Mouse (Mus musculus): Measurements from ENCODE around the gene Il3ra. TPM values are rescaled to one million over a fixed set of nuclear protein-coding genes. Genes with fewer than 3 reads are reported as not detected.

Gene Il3ra
- polyA plus RNA-seq, 1 experiment from 2014 or later, result 9.9 TPM

DNA sequence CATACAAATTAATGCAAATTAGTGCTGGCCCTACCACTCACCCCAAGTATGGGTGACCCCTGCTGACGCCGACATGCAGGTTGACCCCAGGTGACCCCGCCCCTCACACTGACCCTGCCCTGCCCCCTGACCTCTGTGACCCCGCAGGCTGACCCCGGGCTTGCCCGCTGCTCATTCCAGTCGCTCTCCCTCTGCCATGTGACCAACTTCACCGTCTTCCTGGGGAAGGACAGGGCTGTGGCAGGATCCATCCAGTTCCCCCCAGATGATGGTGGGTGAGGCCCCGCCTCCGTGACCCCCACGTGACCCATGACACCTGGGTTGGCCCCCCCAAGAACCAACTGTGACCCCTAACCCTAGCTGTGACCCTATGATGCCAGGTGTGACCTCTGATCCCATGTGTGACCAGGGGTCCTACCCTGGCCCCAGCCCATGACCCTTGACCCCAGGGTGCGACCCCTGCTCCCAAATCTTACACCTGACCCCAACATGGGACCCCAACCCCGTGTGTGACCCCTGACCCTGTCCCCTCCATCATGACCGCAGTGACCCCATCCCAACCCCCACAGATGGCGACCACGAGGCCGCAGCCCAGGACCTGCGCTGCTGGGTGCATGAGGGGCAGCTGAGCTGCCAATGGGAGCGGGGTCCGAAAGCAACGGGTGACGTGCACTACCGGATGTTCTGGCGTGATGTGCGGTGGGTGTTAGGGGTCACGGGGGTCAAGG, 2.8 kb downstream of the Il3ra start:
- 96% methylated on average over 26 of the region's 26 CpGs for WGBS
- Histone ChIP-seq H3K27me3 (ENCODE audit: control insufficient read depth, insufficient read depth, low read depth, low read length) (no peaks in the 10 kb centered on the region), H3K4me3 (ENCODE audit: low read length) (no peak overlapping the region), H3K27ac (ENCODE audit: low read length) (no peak overlapping the region), H3K9ac (ENCODE audit: low read length) (no peak overlapping the region), H3K9me3 (ENCODE audit: control insufficient read depth, low read length) (peaks cover 66% of the 10 kb centered on the region), H3K4me1 (replicated peaks; ENCODE audit: control insufficient read depth, insufficient read depth, low read length) (no peaks in the 10 kb centered on the region), H3K4me2 (ENCODE audit: low read depth, low read length) (no peak overlapping the region), H3K36me3 (ENCODE audit: control insufficient read depth, insufficient read depth, low read length) (peaks cover 17% of the 10 kb centered on the region)
- ATAC-seq (ENCODE audit: low read depth), result no peak

DNA sequence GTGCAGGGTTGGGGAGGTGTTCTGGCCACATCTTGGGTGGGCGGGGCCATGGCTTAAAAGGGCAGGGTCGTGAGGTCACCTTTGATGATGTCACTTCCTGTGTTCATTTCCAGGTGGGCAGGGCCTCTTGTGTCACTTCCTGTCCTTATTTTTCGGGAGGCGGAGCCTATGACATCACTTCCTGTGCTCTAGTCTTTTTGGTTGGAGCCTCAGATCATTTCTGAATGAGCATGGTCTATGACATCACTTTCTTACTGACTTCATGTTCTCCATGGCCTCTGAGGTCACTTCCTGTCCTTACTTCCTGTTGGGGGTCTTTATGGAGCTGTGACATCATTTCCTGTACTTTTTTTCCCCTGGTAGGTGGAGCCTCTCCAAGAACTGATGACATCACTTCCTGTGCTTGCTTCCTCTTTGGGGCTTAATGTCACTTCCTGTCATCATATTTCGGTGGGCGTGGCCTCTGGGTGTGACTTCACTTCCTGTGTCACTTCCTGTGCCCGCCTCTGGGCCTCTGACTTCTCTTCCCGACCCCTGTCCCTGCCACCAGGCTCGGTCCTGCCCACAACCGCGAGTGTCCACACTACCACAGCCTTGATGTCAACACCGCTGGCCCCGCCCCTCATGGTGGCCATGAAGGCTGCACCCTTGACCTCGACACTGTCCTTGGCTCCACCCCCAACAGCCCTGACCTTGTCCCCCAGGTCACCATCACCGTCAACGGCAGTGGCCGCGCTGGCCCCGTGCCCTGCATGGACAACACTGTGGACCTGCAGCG, 3.6 kb downstream of the Il3ra start:
- Histone ChIP-seq H3K9me3 (ENCODE audit: control insufficient read depth, low read length) (peaks cover 70% of the 10 kb centered on the region), H3K4me3 (ENCODE audit: low read length) (no peak overlapping the region), H3K27ac (ENCODE audit: low read length) (no peak overlapping the region), H3K27me3 (ENCODE audit: control insufficient read depth, insufficient read depth, low read depth, low read length) (no peaks in the 10 kb centered on the region), H3K9ac (ENCODE audit: low read length) (no peak overlapping the region), H3K4me2 (ENCODE audit: low read depth, low read length) (no peak overlapping the region), H3K4me1 (replicated peaks; ENCODE audit: control insufficient read depth, insufficient read depth, low read length) (no peaks in the 10 kb centered on the region), H3K36me3 (ENCODE audit: control insufficient read depth, insufficient read depth, low read length) (peaks cover 17% of the 10 kb centered on the region)
- 95% methylated on average over 20 of the region's 20 CpGs for WGBS
- no peak for ATAC-seq (ENCODE audit: low read depth)

DNA sequence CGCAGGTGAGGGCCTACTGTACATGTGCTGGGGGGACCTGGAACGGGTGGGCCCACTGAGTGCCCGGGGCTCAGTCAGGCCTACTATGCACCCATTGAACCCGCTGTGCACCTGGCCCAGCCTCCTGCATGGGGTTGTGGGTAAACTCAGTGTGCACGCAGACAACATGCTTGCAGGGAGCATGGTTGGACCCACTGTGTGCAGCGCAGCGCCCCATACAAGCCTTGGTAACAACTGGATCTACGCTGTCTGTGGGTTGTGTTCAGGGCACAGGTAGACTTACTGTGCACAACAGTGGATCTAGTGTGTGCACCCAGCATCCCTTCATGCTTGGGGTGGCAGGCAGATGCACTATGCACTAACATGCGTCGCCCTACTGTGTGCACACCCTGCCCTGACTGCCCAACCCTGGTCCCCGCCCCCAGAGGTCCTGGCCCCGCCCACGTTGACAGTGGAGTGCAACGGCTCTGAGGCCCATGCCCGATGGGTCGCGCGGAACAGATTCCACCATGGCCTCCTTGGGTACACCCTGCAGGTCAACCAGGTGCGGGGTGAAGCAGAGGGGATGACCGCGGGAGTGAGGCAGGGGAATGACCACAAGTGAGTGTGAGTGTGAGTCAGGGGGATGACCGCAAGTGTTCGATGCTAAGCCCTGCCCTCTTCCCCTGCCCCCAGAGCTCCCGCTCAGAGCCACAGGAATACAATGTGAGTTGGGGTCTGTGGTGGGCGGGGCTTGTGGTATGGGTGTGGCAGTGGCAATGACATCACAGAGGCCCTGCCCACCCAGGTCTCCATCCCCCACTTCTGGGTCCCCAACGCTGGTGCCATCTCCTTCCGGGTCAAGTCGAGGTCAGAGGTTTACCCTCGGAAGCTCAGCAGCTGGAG, 4.4 kb downstream of the Il3ra start:
- H3K4me2 ChIP-seq (ENCODE audit: low read depth, low read length), result no peak overlapping the region
- peaks cover 17% of the 10 kb centered on the region for H3K36me3 ChIP-seq (ENCODE audit: control insufficient read depth, insufficient read depth, low read length)
- no peaks in the 10 kb centered on the region for H3K27me3 ChIP-seq (ENCODE audit: control insufficient read depth, insufficient read depth, low read depth, low read length)
- 96% methylated on average over 29 of the region's 29 CpGs for WGBS
- peaks cover 79% of the 10 kb centered on the region for H3K9me3 ChIP-seq (ENCODE audit: control insufficient read depth, low read length)
- ATAC-seq (ENCODE audit: low read depth), result no peak
- H3K4me3 ChIP-seq (ENCODE audit: low read length), result no peak overlapping the region
- no peaks in the 10 kb centered on the region for H3K4me1 ChIP-seq (replicated peaks; ENCODE audit: control insufficient read depth, insufficient read depth, low read length)
- no peak overlapping the region for H3K27ac ChIP-seq (ENCODE audit: low read length)
- H3K9ac ChIP-seq (ENCODE audit: low read length), result no peak overlapping the region

DNA sequence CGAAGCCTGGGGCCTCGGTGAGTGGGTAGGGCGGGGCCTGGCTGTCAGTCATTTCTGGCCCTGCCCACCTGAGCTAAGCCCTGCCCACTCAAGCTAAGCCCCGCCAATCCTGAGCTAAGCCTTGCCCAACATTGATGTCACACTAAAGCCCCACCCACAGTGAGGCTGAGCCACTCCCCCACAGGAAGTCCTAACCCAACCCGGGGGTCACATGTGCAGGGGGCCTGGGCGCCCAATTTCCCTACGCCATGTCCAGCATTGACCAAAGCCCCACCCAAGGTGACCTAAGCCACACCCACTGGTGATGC, 5.0 kb downstream of the Il3ra start:
- no peaks in the 10 kb centered on the region for H3K4me1 ChIP-seq (replicated peaks; ENCODE audit: control insufficient read depth, insufficient read depth, low read length)
- 99% methylated on average over 7 of the region's 7 CpGs for WGBS
- peaks cover 81% of the 10 kb centered on the region for H3K9me3 ChIP-seq (ENCODE audit: control insufficient read depth, low read length)
- H3K4me3 ChIP-seq (ENCODE audit: low read length), result no peak overlapping the region
- no peak overlapping the region for H3K4me2 ChIP-seq (ENCODE audit: low read depth, low read length)
- no peaks in the 10 kb centered on the region for H3K27me3 ChIP-seq (ENCODE audit: control insufficient read depth, insufficient read depth, low read depth, low read length)
- peaks cover 17% of the 10 kb centered on the region for H3K36me3 ChIP-seq (ENCODE audit: control insufficient read depth, insufficient read depth, low read length)
- H3K9ac ChIP-seq (ENCODE audit: low read length), result no peak overlapping the region
- H3K27ac ChIP-seq (ENCODE audit: low read length), result no peak overlapping the region
- ATAC-seq (ENCODE audit: low read depth), result no peak

DNA sequence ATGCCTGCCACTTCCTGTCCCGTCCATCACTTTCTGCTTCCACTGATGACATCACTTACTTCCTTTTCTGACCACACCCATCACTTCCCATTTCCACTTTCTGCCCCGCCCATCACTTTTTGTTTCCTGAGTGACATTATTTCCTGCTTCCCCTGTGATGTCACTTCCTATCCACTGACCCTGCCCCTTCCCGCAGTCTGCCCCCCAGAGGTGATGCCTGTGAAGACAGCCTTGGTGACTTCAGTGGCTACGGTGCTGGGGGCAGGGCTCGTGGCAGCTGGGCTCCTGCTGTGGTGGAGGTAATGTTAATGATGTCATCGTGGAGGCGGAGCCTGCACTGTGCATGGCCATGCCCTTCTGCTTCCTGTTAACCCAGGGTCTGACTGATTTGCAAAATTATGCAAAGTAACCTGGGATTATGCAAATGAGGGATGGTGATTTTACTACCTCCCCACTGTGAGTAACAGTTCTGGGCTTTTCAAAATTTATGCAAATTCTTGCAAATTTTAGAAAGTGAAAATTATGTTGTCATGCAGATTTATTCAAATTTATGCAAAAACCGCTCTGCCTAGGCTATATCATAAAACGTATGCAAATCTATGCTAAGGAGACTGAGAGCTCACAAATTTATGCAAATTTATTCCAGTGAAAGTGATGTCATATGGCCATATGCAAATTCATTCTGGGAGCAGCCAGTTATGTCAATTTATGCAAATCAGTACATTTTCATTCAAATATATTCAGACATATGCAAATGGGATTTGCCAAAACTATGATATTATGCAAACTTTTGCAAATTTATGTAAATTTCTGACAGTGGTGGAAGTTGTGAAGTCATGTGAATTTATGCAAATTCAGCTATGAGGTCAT, 5.9 kb downstream of the Il3ra start:
- H3K4me2 ChIP-seq (ENCODE audit: low read depth, low read length), result no peak overlapping the region
- no peaks in the 10 kb centered on the region for H3K27me3 ChIP-seq (ENCODE audit: control insufficient read depth, insufficient read depth, low read depth, low read length)
- H3K4me1 ChIP-seq (replicated peaks; ENCODE audit: control insufficient read depth, insufficient read depth, low read length), result no peaks in the 10 kb centered on the region
- H3K27ac ChIP-seq (ENCODE audit: low read length), result no peak overlapping the region
- H3K4me3 ChIP-seq (ENCODE audit: low read length), result no peak overlapping the region
- H3K36me3 ChIP-seq (ENCODE audit: control insufficient read depth, insufficient read depth, low read length), result peaks cover 17% of the 10 kb centered on the region
- H3K9ac ChIP-seq (ENCODE audit: low read length), result no peak overlapping the region
- peaks cover 76% of the 10 kb centered on the region for H3K9me3 ChIP-seq (ENCODE audit: control insufficient read depth, low read length)
- ATAC-seq (ENCODE audit: low read depth), result no peak
- WGBS, result 94% methylated on average over 9 of the region's 9 CpGs

DNA sequence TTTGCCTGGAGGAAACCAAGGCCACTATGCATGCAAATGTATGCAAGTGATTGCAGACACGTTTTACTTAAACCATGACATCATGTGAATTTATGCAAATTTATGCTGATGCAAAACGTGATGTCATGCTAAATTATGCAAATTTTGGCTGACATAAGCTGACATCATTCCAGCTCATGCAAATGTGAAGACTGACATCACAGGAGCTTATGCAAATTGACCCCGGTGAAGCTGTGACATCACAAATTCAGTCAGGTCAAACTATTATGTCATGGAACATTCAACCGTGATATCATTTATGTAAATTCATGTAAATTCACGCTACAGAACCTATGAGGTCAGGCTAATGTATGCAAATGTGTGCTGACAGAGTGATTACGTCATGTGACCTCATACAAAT, 6.5 kb downstream of the Il3ra start:
- Histone ChIP-seq H3K27me3 (ENCODE audit: control insufficient read depth, insufficient read depth, low read depth, low read length) (no peaks in the 10 kb centered on the region), H3K4me2 (ENCODE audit: low read depth, low read length) (no peak overlapping the region), H3K9ac (ENCODE audit: low read length) (no peak overlapping the region), H3K36me3 (ENCODE audit: control insufficient read depth, insufficient read depth, low read length) (peaks cover 17% of the 10 kb centered on the region), H3K4me3 (ENCODE audit: low read length) (no peak overlapping the region), H3K4me1 (replicated peaks; ENCODE audit: control insufficient read depth, insufficient read depth, low read length) (no peaks in the 10 kb centered on the region), H3K27ac (ENCODE audit: low read length) (no peak overlapping the region), H3K9me3 (ENCODE audit: control insufficient read depth, low read length) (peaks cover 70% of the 10 kb centered on the region)
- 82% methylated on average over 6 of the region's 6 CpGs for WGBS
- ATAC-seq (ENCODE audit: low read depth), result no peak

DNA sequence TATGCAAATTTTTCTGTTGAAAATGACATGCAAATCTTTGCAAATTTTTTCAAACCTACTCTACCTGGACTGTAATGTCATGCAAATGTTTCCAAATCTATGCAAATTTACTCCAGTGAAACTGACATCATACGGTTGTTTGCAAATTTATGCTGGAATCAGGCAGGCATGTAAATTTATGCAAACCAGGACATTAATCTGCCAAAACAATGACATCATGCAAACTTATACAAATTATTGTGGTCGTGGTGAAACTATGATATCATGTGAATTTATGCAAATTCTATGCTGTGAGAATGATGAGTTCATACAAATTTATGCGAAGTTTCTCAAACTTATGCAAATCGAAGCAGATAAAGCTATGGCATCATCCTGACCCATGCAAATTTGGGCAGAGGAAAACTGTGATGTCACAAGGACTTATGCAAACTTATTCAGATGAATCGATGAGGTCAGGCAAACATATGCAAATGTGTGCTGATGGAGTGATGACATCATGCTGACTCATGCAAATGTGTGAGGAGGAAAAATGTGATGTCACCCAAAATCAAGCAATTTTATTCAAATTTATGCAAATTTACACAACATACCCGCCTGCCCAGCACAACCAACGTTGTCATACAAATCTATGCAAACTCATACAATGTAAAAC, 7.1 kb downstream of the Il3ra start:
- no peak for ATAC-seq (ENCODE audit: low read depth)
- Histone ChIP-seq H3K9me3 (ENCODE audit: control insufficient read depth, low read length) (peaks cover 64% of the 10 kb centered on the region), H3K36me3 (ENCODE audit: control insufficient read depth, insufficient read depth, low read length) (peaks cover 17% of the 10 kb centered on the region)

DNA sequence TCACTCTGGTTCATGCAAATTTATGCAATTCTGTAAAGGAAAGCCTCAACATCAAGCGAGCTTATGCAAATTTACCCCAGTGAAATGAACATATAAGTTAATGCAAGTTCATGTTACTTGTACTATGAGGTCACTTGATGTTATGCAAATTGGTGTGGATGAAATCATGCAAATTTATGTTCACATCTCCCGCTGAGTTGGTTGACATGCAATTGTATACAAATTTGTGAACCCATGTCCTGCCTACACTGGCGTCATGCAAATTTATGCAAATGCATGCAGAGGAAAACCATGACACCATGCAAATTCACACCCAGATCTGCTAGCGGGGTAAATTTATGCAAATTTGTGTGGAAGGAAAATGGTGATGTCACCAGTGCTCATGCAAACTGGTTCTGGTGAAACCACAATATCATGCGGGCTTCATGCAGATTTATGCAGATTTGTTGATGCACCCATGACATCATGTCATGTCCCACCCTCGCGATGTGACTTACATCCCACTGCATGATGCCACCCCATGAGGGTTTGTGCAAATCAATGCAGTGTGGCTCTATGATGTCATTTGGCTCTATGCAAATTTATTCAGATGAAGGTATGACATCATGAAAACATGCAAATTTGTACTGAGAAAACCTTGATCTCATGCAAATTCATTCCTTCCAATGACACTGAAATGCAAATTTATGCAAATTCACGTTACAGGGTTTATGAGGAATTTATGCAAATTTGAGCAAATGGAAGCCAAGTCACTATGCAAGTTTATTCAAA, 7.8 kb downstream of the Il3ra start:
- H3K27me3 ChIP-seq (ENCODE audit: control insufficient read depth, insufficient read depth, low read depth, low read length), result no peaks in the 10 kb centered on the region
- WGBS, result 92% methylated on average over 8 of the region's 8 CpGs

More for the DNA sequence above, 7.1 kb downstream of the Il3ra start:
- Histone ChIP-seq H3K27me3 (ENCODE audit: control insufficient read depth, insufficient read depth, low read depth, low read length) (no peaks in the 10 kb centered on the region), H3K4me1 (replicated peaks; ENCODE audit: control insufficient read depth, insufficient read depth, low read length) (no peaks in the 10 kb centered on the region), H3K9ac (ENCODE audit: low read length) (no peak overlapping the region), H3K4me3 (ENCODE audit: low read length) (no peak overlapping the region), H3K27ac (ENCODE audit: low read length) (no peak overlapping the region), H3K4me2 (ENCODE audit: low read depth, low read length) (no peak overlapping the region)
- WGBS, result 93% methylated on average over 7 of the region's 7 CpGs

More for the DNA sequence above, 7.8 kb downstream of the Il3ra start:
- peaks cover 15% of the 10 kb centered on the region for H3K36me3 ChIP-seq (ENCODE audit: control insufficient read depth, insufficient read depth, low read length)
- no peak overlapping the region for H3K4me3 ChIP-seq (ENCODE audit: low read length)
- no peaks in the 10 kb centered on the region for H3K4me1 ChIP-seq (replicated peaks; ENCODE audit: control insufficient read depth, insufficient read depth, low read length)
- ATAC-seq (ENCODE audit: low read depth), result no peak
- H3K9me3 ChIP-seq (ENCODE audit: control insufficient read depth, low read length), result peaks cover 58% of the 10 kb centered on the region
- no peak overlapping the region for H3K4me2 ChIP-seq (ENCODE audit: low read depth, low read length)
- H3K9ac ChIP-seq (ENCODE audit: low read length), result no peak overlapping the region
- no peak overlapping the region for H3K27ac ChIP-seq (ENCODE audit: low read length)

Data from lung, embryonic 16.5 days (tissue).